Mouse (Mus musculus) megakaryocyte, embryonic 14.5 days (primary cell): ENCODE data around the gene Kctd11.

ENCODE experiments used
- FLI1 ChIP-seq: IDR thresholded peaks from 2 replicates; pipeline ENCODE4 v1.6.1; 2012; ENCODE audit warnings: low read length, inconsistent platforms, mixed read lengths
- GATA1 ChIP-seq: IDR thresholded peaks from 3 replicates; pipeline ENCODE4 v1.6.1; 2012; ENCODE audit warnings: mixed read lengths, low read length, inconsistent platforms, borderline replicate concordance

- TF ChIP-seq GATA1 = no peak
- no peak for TF ChIP-seq FLI1
Measured at GRCm38 (mm10) chr11:69910781-69911560, 29.8 kb upstream of the Kctd11 start.
